Mouse (Mus musculus): ENCODE data around the gene Anks1. TPM values are rescaled to one million over a fixed set of nuclear protein-coding genes. Genes with fewer than 3 reads are reported as not detected.
A peak's percentile ranks its signal among the peaks of the same experiment; 100 is the strongest.
"Not testable (repeated sequence)": the region's sequence is repeated elsewhere in the genome, so short reads cannot be mapped to it uniquely, and the experiment has no call there.

Gene Anks1
- polyA plus RNA-seq, 1 experiment from 2014 or later = 14.4 TPM

- WGBS = 91% methylated on average over 5 of the region's 5 CpGs
- Histone ChIP-seq H3K36me3 (no peaks in the 10 kb centered on the region), H3K4me1 (peaks cover 51% of the 10 kb centered on the region), H3K27me3 (no peaks in the 10 kb centered on the region), H3K4me3 (replicated peaks) (no peak overlapping the region), H3K9ac (no peak overlapping the region), H3K4me2 (no peak overlapping the region), H3K27ac (peak overlapping the region; percentile 2; the same call in 1 of the 2 replicates), H3K9me3 (replicated peaks) (no peaks in the 10 kb centered on the region)
- no peak for ATAC-seq (replicated peaks; ENCODE audit: low FRiP score)
These were observed 59.8 kb downstream of the Anks1 start for GRCm38 (mm10) chr17:27968903-27969302.

GRCm38 (mm10) chr17:27969365-27969764, 60.3 kb downstream of the Anks1 start:
- Histone ChIP-seq H3K4me3 (replicated peaks) (no peak overlapping the region), H3K4me1 (peaks cover 46% of the 10 kb centered on the region), H3K9ac (no peak overlapping the region), H3K27ac (peak overlapping the region; percentile 2; the same call in 1 of the 2 replicates), H3K9me3 (replicated peaks) (no peaks in the 10 kb centered on the region), H3K4me2 (no peak overlapping the region), H3K27me3 (no peaks in the 10 kb centered on the region), H3K36me3 (no peaks in the 10 kb centered on the region)
- ATAC-seq (replicated peaks; ENCODE audit: low FRiP score) = no peak
- WGBS = 78% methylated on average over 8 of the region's 8 CpGs

GRCm38 (mm10) chr17:27969896-27970295, 60.8 kb downstream of the Anks1 start:
- no peaks in the 10 kb centered on the region for H3K9me3 ChIP-seq (replicated peaks)
- no peaks in the 10 kb centered on the region for H3K27me3 ChIP-seq
- no peak overlapping the region for H3K4me2 ChIP-seq
- 84% methylated on average over 5 of the region's 5 CpGs for WGBS
- H3K4me1 ChIP-seq = peaks cover 41% of the 10 kb centered on the region
- H3K4me3 ChIP-seq (replicated peaks) = no peak overlapping the region
- ATAC-seq (replicated peaks; ENCODE audit: low FRiP score) = no peak
- H3K27ac ChIP-seq = peak overlapping the region; percentile 48; the same call in 1 of the 2 replicates
- H3K9ac ChIP-seq = no peak overlapping the region
- H3K36me3 ChIP-seq = no peaks in the 10 kb centered on the region

- WGBS = 89% methylated on average over 5 of the region's 5 CpGs
These were observed 61.2 kb downstream of the Anks1 start for GRCm38 (mm10) chr17:27970305-27970704.

GRCm38 (mm10) chr17:27971496-27971895, 62.4 kb downstream of the Anks1 start:
- Histone ChIP-seq H3K9me3 (replicated peaks) (no peaks in the 10 kb centered on the region), H3K4me3 (replicated peaks) (no peak overlapping the region), H3K4me1 (peaks cover 26% of the 10 kb centered on the region), H3K9ac (no peak overlapping the region), H3K27me3 (no peaks in the 10 kb centered on the region), H3K36me3 (peaks cover 7% of the 10 kb centered on the region), H3K4me2 (no peak overlapping the region), H3K27ac (no peak overlapping the region)
- 71% methylated on average over 9 of the region's 9 CpGs for WGBS
- ATAC-seq (replicated peaks; ENCODE audit: low FRiP score) = no peak

More at GRCm38 (mm10) chr17:27970305-27970704, 61.2 kb downstream of the Anks1 start:
- H3K4me2 ChIP-seq = no peak overlapping the region
- no peak for ATAC-seq (replicated peaks; ENCODE audit: low FRiP score)
- no peak overlapping the region for H3K4me3 ChIP-seq (replicated peaks)
- peaks cover 37% of the 10 kb centered on the region for H3K4me1 ChIP-seq
- no peaks in the 10 kb centered on the region for H3K27me3 ChIP-seq
- peak overlapping the region; percentile 48; the same call in 1 of the 2 replicates for H3K27ac ChIP-seq
- H3K9ac ChIP-seq = no peak overlapping the region
- H3K9me3 ChIP-seq (replicated peaks) = no peaks in the 10 kb centered on the region
- H3K36me3 ChIP-seq = no peaks in the 10 kb centered on the region

GRCm38 (mm10) chr17:27973337-27973736, 64.2 kb downstream of the Anks1 start:
- no peak for ATAC-seq (replicated peaks; ENCODE audit: low FRiP score)

GRCm38 (mm10) chr17:27976266-27976665, 67.2 kb downstream of the Anks1 start:
- H3K9me3 ChIP-seq (replicated peaks) = no peaks in the 10 kb centered on the region
- H3K27me3 ChIP-seq = no peaks in the 10 kb centered on the region
- no peak overlapping the region for H3K27ac ChIP-seq
- H3K36me3 ChIP-seq = peaks cover 40% of the 10 kb centered on the region
- H3K4me2 ChIP-seq = no peak overlapping the region
- H3K4me3 ChIP-seq (replicated peaks) = no peak overlapping the region
- 86% methylated on average over 14 of the region's 14 CpGs for WGBS
- H3K9ac ChIP-seq = no peak overlapping the region
- 0 out of 2 replicates have a peak, but pooled peaks cover 7% of the 10 kb centered on the region for H3K4me1 ChIP-seq
- no peak for ATAC-seq (replicated peaks; ENCODE audit: low FRiP score)

More at GRCm38 (mm10) chr17:27973337-27973736, 64.2 kb downstream of the Anks1 start:
- Histone ChIP-seq H3K4me2 (no peak overlapping the region), H3K4me3 (replicated peaks) (no peak overlapping the region), H3K9me3 (replicated peaks) (no peaks in the 10 kb centered on the region), H3K27me3 (no peaks in the 10 kb centered on the region), H3K4me1 (peaks cover 21% of the 10 kb centered on the region), H3K27ac (no peak overlapping the region), H3K9ac (no peak overlapping the region), H3K36me3 (peaks cover 25% of the 10 kb centered on the region)
- whole genome bisulfite sequencing = 74% methylated on average over 4 of the region's 4 CpGs

GRCm38 (mm10) chr17:27977008-27977636, 68.0 kb downstream of the Anks1 start:
- peaks cover 40% of the 10 kb centered on the region for H3K36me3 ChIP-seq
- no peak for ATAC-seq (replicated peaks; ENCODE audit: low FRiP score)
- 0 out of 2 replicates have a peak, but pooled peaks cover 3% of the 10 kb centered on the region for H3K4me1 ChIP-seq
- no peaks in the 10 kb centered on the region for H3K27me3 ChIP-seq
- H3K4me3 ChIP-seq (replicated peaks) = no peak overlapping the region
- no peak overlapping the region for H3K9ac ChIP-seq
- H3K4me2 ChIP-seq = no peak overlapping the region
- H3K9me3 ChIP-seq (replicated peaks) = no peaks in the 10 kb centered on the region
- WGBS = 86% methylated on average over 3 of the region's 3 CpGs
- H3K27ac ChIP-seq = no peak overlapping the region

- Histone ChIP-seq H3K4me2 (no peak overlapping the region), H3K27me3 (no peaks in the 10 kb centered on the region), H3K4me3 (replicated peaks) (no peak overlapping the region), H3K9me3 (replicated peaks) (no peaks in the 10 kb centered on the region), H3K4me1 (0 out of 2 replicates have a peak, but pooled peaks cover 3% of the 10 kb centered on the region), H3K27ac (no peak overlapping the region), H3K36me3 (peaks cover 46% of the 10 kb centered on the region), H3K9ac (no peak overlapping the region)
- no peak for ATAC-seq (replicated peaks; ENCODE audit: low FRiP score)
- 91% methylated on average over 3 of the region's 3 CpGs for WGBS
These were observed 71.4 kb downstream of the Anks1 start for GRCm38 (mm10) chr17:27980391-27980955.

GRCm38 (mm10) chr17:27981451-27982069, 72.5 kb downstream of the Anks1 start:
- Histone ChIP-seq H3K4me1 (0 out of 2 replicates have a peak, but pooled peaks cover 3% of the 10 kb centered on the region), H3K27ac (no peak overlapping the region), H3K27me3 (no peaks in the 10 kb centered on the region), H3K9ac (no peak overlapping the region), H3K4me2 (no peak overlapping the region), H3K36me3 (peaks cover 49% of the 10 kb centered on the region), H3K9me3 (replicated peaks) (no peaks in the 10 kb centered on the region), H3K4me3 (replicated peaks) (no peak overlapping the region)
- no peak for ATAC-seq (replicated peaks; ENCODE audit: low FRiP score)
- 88% methylated on average over 5 of the region's 5 CpGs for WGBS

- not testable (repeated sequence) for H3K9me3 ChIP-seq (replicated peaks); H3K9ac ChIP-seq; H3K27me3 ChIP-seq; H3K4me3 ChIP-seq (replicated peaks); H3K27ac ChIP-seq; ATAC-seq (replicated peaks; ENCODE audit: low FRiP score); H3K4me1 ChIP-seq; H3K4me2 ChIP-seq
- 74% methylated on average over 14 of the region's 14 CpGs for WGBS
- H3K36me3 ChIP-seq = peaks cover 49% of the 10 kb centered on the region
These were observed 73.0 kb downstream of the Anks1 start for GRCm38 (mm10) chr17:27982070-27982457.

- no peaks in the 10 kb centered on the region for H3K9me3 ChIP-seq (replicated peaks)
- peaks cover 49% of the 10 kb centered on the region for H3K36me3 ChIP-seq
- no peak overlapping the region for H3K4me3 ChIP-seq (replicated peaks)
- WGBS = 47% methylated on average over 7 of the region's 7 CpGs
- H3K4me2 ChIP-seq = no peak overlapping the region
- 0 out of 2 replicates have a peak, but pooled peaks cover 3% of the 10 kb centered on the region for H3K4me1 ChIP-seq
- H3K9ac ChIP-seq = no peak overlapping the region
- no peaks in the 10 kb centered on the region for H3K27me3 ChIP-seq
- ATAC-seq (replicated peaks; ENCODE audit: low FRiP score) = no peak
- H3K27ac ChIP-seq = no peak overlapping the region
These were observed 73.7 kb downstream of the Anks1 start for GRCm38 (mm10) chr17:27982712-27983266.

Data from kidney, embryonic 15.5 days (tissue).